8 mouse cellular contexts compared by ENCODE assay signal in genomic region chr13:12680283-12680953, GRCm38 (mm10).
DNase-seq lines count a peak whose midpoint lies in the region; ATAC-seq lines count a peak whose summit lies in the region.

No protein-coding gene starts in this region.

- DNase-seq in adrenal gland, postnatal 14 days = peak; percentile 68
- peak; percentile 47 for DNase-seq in embryo, embryonic 9.5 days (ENCODE audit: extremely low spot score)
- DNase-seq in heart, adult 9 months (ENCODE audit: low spot score in 2 of 2) = peak; percentile 23 to 46
- DNase-seq in kidney, adult 18-20 months = peak; percentile 64
- peak; percentile 25 to 35 for DNase-seq in left cerebral cortex, postnatal 36 days (ENCODE audit: low spot score in 2 of 2)
- DNase-seq in retina, postnatal 7 days (ENCODE audit: low read depth, low spot score) = peak; percentile 25
- DNase-seq in urinary bladder, postnatal 36 days (ENCODE audit: low spot score in 2 of 2) = peak; percentile 40 to 44

- intact Hi-C loops in left cerebral cortex, postnatal 36 days (cut with DNase I) = loop anchor here (2.0 kb wide), 1 partner anchor 208 kb away; no protein-coding TSS in a partner anchor

- peak; percentile 97 for ATAC-seq in megakaryocyte progenitor cell, adult 5-6 weeks (replicated peaks; ENCODE audit: poor library complexity)

Comparison
In these comparisons a context has a peak if more than half of its experiments do, and no peak if none do; other contexts are left out.
1. Peak in every context shown above with its lines: DNase-seq and ATAC-seq.